ENCODE assay signal across 19 mouse cellular contexts in the genomic region with DNA sequence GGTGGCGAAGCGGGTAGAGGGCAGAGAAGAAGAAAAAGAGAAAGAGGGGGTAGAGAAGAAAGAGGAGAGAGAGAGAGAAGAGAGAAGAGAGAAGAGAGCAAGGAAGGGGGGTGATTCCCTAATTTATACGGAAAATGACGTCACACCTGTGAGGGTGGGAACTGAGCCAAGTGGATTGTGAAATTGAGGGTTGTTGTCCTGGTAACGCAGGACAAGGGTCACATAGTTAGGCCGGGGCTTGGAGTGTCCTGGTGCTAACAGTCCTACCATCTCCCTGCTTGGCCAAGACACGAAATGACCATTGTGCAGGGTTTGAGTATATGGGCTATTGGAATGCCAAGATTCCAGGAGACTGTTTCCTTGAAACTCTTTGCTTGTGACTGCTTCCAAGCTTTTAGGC. TPM values are rescaled to one million over a fixed set of nuclear protein-coding genes. Genes with fewer than 3 reads are reported as not detected.
DNase-seq lines count a peak whose midpoint lies in the region; ATAC-seq and TF ChIP-seq lines count a peak whose summit lies in the region.
"Had no signal": no experiment of that assay in that cellular context is flagged by ENCODE, and none has a peak within 500 bp of the region (broad histone marks: within the 10 kb centered on the region; RNA-seq: fewer than 3 reads in every experiment).

No protein-coding gene starts in this region.

- peak overlapping the region; percentile 65; the same call in 1 of the 2 replicates for H3K27ac ChIP-seq in intestine, embryonic 16.5 days (ENCODE audit: low read length)
- peak overlapping the region; percentile 83 for H3K27ac ChIP-seq in liver, postnatal 0 days (ENCODE audit: low read depth)
- H3K27ac ChIP-seq: embryonic facial prominence, embryonic 13.5 days; limb, embryonic 15.5 days; midbrain, embryonic 13.5 days had no signal

- H3K27me3 ChIP-seq in intestine, embryonic 16.5 days (replicated peaks; ENCODE audit: control insufficient read depth, insufficient read depth, low read length), result no peaks in the 10 kb centered on the region
- H3K27me3 ChIP-seq in liver, postnatal 0 days (ENCODE audit: insufficient read depth, low read length), result no peaks in the 10 kb centered on the region
- H3K27me3 ChIP-seq: embryonic facial prominence, embryonic 13.5 days; limb, embryonic 15.5 days; midbrain, embryonic 13.5 days had no signal

- no peaks in the 10 kb centered on the region for H3K4me1 ChIP-seq in intestine, embryonic 16.5 days (ENCODE audit: control insufficient read depth, insufficient read depth, low read length)
- 0 out of 2 replicates have a peak, but pooled peaks cover 3% of the 10 kb centered on the region for H3K4me1 ChIP-seq in liver, postnatal 0 days (ENCODE audit: insufficient read depth)
- H3K4me1 ChIP-seq: embryonic facial prominence, embryonic 13.5 days; midbrain, embryonic 13.5 days had no signal

- H3K9me3 ChIP-seq in intestine, embryonic 16.5 days (ENCODE audit: control insufficient read depth, low read length), result no peaks in the 10 kb centered on the region
- H3K9me3 ChIP-seq in liver, postnatal 0 days (ENCODE audit: low read length), result no peaks in the 10 kb centered on the region
- H3K9me3 ChIP-seq: embryonic facial prominence, embryonic 13.5 days; limb, embryonic 15.5 days; midbrain, embryonic 13.5 days had no signal

- no peak overlapping the region for H3K9ac ChIP-seq in intestine, embryonic 16.5 days (ENCODE audit: low read depth, low read length)
- no peak overlapping the region for H3K9ac ChIP-seq in liver, postnatal 0 days (replicated peaks)
- H3K9ac ChIP-seq: embryonic facial prominence, embryonic 13.5 days; forebrain, postnatal 0 days; limb, embryonic 15.5 days; midbrain, embryonic 13.5 days had no signal

- H3K36me3 ChIP-seq in intestine, embryonic 16.5 days (ENCODE audit: control insufficient read depth, insufficient read depth, low read length), result no peaks in the 10 kb centered on the region
- peaks cover 2% of the 10 kb centered on the region; the same call in 1 of the 2 replicates for H3K36me3 ChIP-seq in liver, postnatal 0 days (replicated peaks; ENCODE audit: insufficient read depth, low read length)

- no peak overlapping the region for H3K4me3 ChIP-seq in intestine, embryonic 16.5 days (ENCODE audit: low read length)
- no peak overlapping the region for H3K4me3 ChIP-seq in liver, postnatal 0 days (ENCODE audit: low read depth, low read length)
- H3K4me3 ChIP-seq: embryonic facial prominence, embryonic 13.5 days; limb, embryonic 15.5 days; midbrain, embryonic 13.5 days had no signal

- TF ChIP-seq CTCF in liver, postnatal 0 days (IDR thresholded peaks at IDR 0.05; ENCODE audit: low read depth), result no peak

- ATAC-seq in intestine, embryonic 16.5 days, result peak; percentile 41
- peak; percentile 73 for ATAC-seq in liver, postnatal 0 days
- ATAC-seq: forebrain, postnatal 0 days; hindbrain, embryonic 16.5 days; midbrain, embryonic 13.5 days had no signal

- no peak for TF ChIP-seq EP300 in liver, postnatal 0 days (IDR thresholded peaks at IDR 0.05; ENCODE audit: low read depth)

- peak; percentile 71 to 77 for DNase-seq in kidney, adult 8-10 months
- peak; percentile 34 for DNase-seq in liver
- peak; percentile 76 for DNase-seq in liver, postnatal 0 days
- no peak for DNase-seq in gastrocnemius, postnatal 25 days
- no peak for DNase-seq in urinary bladder, postnatal 4 days (ENCODE audit: low spot score in 2 of 2)
- DNase-seq in right cerebral cortex, postnatal 14 days, result no peak
- DNase-seq: adrenal gland, postnatal 36 days; cerebellum, adult 9-10 months; forebrain, postnatal 0 days; heart, postnatal 4 days; layer of hippocampus, postnatal 36 days; right cerebral cortex, postnatal 4 days; thymus, adult 2 months had no signal

- H3K4me2 ChIP-seq in intestine, embryonic 16.5 days (ENCODE audit: low read depth, low read length), result no peak overlapping the region
- H3K4me2 ChIP-seq in liver, postnatal 0 days (ENCODE audit: low read depth, low read length), result peak overlapping the region; percentile 36; the same call in 1 of the 2 replicates
- H3K4me2 ChIP-seq: embryonic facial prominence, embryonic 13.5 days; heart, embryonic 11.5 days; limb, embryonic 15.5 days; midbrain, embryonic 13.5 days had no signal

- 71% methylated on average over 7 of the region's 7 CpGs for WGBS in intestine, embryonic 16.5 days
- 67% methylated on average over 7 of the region's 7 CpGs for WGBS in liver, postnatal 0 days (ENCODE audit: insufficient replicate concordance)

RNA-seq across cellular contexts. Expression of gene Asb13, which starts 12.7 kb away (rescaled TPM):
- polyA plus RNA-seq in intestine, embryonic 16.5 days (2015; fragmentation: Nextera tagmentation; extraction: Ambion mirVana), result 6.8 and 6.9 TPM in 2 replicates
- polyA plus RNA-seq in liver, postnatal 0 days (2015; fragmentation: Nextera tagmentation; extraction: Ambion mirVana), result 5.6 and 7.8 TPM in 2 replicates
- 10 to 100 TPM in 1 of 2 experiments, 1 to 10 TPM in 1; 9.9 to 10.4 TPM for total RNA-seq in gastrocnemius, postnatal 25 days (2021)

RNA-seq across cellular contexts. Expression of gene Fam208b, which starts 35.7 kb away (rescaled TPM):
- polyA plus RNA-seq in intestine, embryonic 16.5 days (2015; fragmentation: Nextera tagmentation; extraction: Ambion mirVana), result 7.2 and 7.3 TPM in 2 replicates
- polyA plus RNA-seq in liver, postnatal 0 days (2015; fragmentation: Nextera tagmentation; extraction: Ambion mirVana), result 2.8 and 3.0 TPM in 2 replicates
- 1 to 10 TPM; 6.6 to 7.6 TPM for total RNA-seq in gastrocnemius, postnatal 25 days (2021)

Comparison
In these comparisons a context has a peak if more than half of its experiments do, and no peak if none do; other contexts are left out.
1. DNase-seq: peak in kidney, adult 8-10 months (2 of 2), liver (single experiment) and liver, postnatal 0 days (single experiment); none in gastrocnemius, postnatal 25 days (single experiment), urinary bladder, postnatal 4 days (0 of 2) and right cerebral cortex, postnatal 14 days (single experiment).